Mouse (Mus musculus) forebrain, embryonic 12.5 days (tissue): Measurements from ENCODE around the gene Chl1. TPM values are rescaled to one million over a fixed set of nuclear protein-coding genes. Genes with fewer than 3 reads are reported as not detected.

Experiments
- ATAC-seq: fragments of 200-750 bp; cut with Nextera tagmentation; 2 replicates; pipeline ENCODE4 v1.8.0; 2017; ENCODE audit warnings: moderate TSS enrichment; ENCODE audit not compliant: low FRiP score
- H3K27ac ChIP-seq: fragments of 300-500 bp; sonication (generic); 2 replicates; pipeline ENCODE4 v1.5.1; 2016; ENCODE audit warnings: mild to moderate bottlenecking
- H3K27me3 ChIP-seq: fragments of 300-500 bp; sonication (generic); 2 replicates; pipeline ENCODE4 v1.6.1; 2016; ENCODE audit warnings: mild to moderate bottlenecking
- H3K36me3 ChIP-seq: fragments of 300-500 bp; sonication (generic); replicated peaks from 2 replicates; pipeline ENCODE4 v1.6.1; 2016; ENCODE audit warnings: mild to moderate bottlenecking
- H3K4me1 ChIP-seq: fragments of 300-500 bp; sonication (generic); 2 replicates; pipeline ENCODE4 v1.6.1; 2016
- H3K4me2 ChIP-seq: fragments of 300-500 bp; sonication (generic); 2 replicates; pipeline ENCODE4 v1.6.1; 2016; ENCODE audit warnings: mild to moderate bottlenecking, moderate library complexity
- H3K4me3 ChIP-seq: fragments of 300-500 bp; sonication (generic); replicated peaks from 2 replicates; pipeline ENCODE4 v1.5.1; 2016; ENCODE audit warnings: mild to moderate bottlenecking
- H3K9ac ChIP-seq: fragments of 300-500 bp; sonication (generic); 2 replicates; pipeline ENCODE4 v1.6.1; 2016; ENCODE audit warnings: mild to moderate bottlenecking
- H3K9me3 ChIP-seq: fragments of 300-500 bp; sonication (generic); 2 replicates; pipeline ENCODE4 v1.6.1; 2016
- WGBS: fragments of 180-500 bp; shearing (Covaris S2); methylation state at CpG from one replicate; pipeline ENCODE4 v1.1.7; 2016; 5-methylcytosine and 5-hydroxymethylcytosine counted together
- polyA plus RNA-seq: library from polyadenylated mRNA; unstranded; fragments of >200 nt; fragmentation: Nextera tagmentation; extraction: Ambion mirVana; gene quantifications from 2 replicates; pipeline ENCODE4 v1.2.1, GENCODE M21; 2016

The Chl1 gene
- polyA plus RNA-seq, 1 experiment from 2014 or later, result 22.9 TPM

DNA sequence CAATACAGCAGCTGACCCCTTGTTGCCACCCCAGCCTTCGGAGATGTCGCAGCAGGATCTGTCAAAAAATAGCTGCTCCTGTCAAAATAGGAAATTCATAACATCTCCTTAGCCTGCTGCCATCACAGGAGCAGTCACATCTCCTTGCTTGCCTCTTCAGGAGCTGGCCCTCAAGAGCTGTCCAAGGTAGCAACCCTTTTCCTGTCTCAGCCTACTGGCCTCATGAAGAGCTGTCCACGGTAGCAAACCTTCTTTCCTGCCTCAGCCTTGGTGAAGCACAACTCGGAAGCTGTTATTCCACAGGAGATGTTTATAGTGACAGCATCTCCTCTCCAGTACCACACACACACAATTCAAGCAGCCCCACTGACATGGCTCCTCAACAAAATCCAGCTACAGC lies 243.5 kb downstream of the Chl1 start:
- peaks cover 4% of the 10 kb centered on the region; the same call in 1 of the 2 replicates for H3K4me1 ChIP-seq
- WGBS, result 83% methylated on average over 4 of the region's 4 CpGs
- H3K27me3 ChIP-seq, result no peaks in the 10 kb centered on the region
- no peak overlapping the region for H3K4me2 ChIP-seq
- no peak overlapping the region for H3K4me3 ChIP-seq
- ATAC-seq, result no peak
- H3K9me3 ChIP-seq, result no peaks in the 10 kb centered on the region
- H3K36me3 ChIP-seq, result no peaks in the 10 kb centered on the region
- H3K27ac ChIP-seq, result no peak overlapping the region
- H3K9ac ChIP-seq, result no peak overlapping the region

DNA sequence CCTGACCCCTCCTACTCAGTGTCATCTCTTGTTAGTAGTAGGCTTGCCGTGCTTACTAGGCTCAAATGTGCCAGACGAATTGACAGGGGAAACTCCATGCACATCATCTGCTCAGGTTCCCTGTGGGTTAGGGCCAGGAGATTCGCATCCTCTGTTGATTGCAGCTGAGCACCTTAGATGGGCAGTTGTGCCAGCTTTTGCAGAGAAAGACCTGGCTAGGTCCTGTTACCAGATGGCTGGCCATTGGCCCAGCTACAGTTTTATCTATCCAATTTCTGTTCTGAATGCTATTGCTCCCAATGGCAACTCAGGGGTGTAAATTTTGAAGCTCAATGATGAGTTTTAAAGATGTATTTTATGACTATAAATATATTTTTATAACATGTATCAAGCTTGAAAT lies 256.4 kb downstream of the Chl1 start:
- H3K4me2 ChIP-seq, result no peak overlapping the region
- H3K27me3 ChIP-seq, result no peaks in the 10 kb centered on the region
- H3K9me3 ChIP-seq, result no peaks in the 10 kb centered on the region
- no peak for ATAC-seq
- H3K9ac ChIP-seq, result no peak overlapping the region
- no peak overlapping the region for H3K4me3 ChIP-seq
- H3K27ac ChIP-seq, result no peak overlapping the region
- 85% methylated on average over 3 of the region's 3 CpGs for WGBS
- no peaks in the 10 kb centered on the region for H3K36me3 ChIP-seq
- no peaks in the 10 kb centered on the region for H3K4me1 ChIP-seq

DNA sequence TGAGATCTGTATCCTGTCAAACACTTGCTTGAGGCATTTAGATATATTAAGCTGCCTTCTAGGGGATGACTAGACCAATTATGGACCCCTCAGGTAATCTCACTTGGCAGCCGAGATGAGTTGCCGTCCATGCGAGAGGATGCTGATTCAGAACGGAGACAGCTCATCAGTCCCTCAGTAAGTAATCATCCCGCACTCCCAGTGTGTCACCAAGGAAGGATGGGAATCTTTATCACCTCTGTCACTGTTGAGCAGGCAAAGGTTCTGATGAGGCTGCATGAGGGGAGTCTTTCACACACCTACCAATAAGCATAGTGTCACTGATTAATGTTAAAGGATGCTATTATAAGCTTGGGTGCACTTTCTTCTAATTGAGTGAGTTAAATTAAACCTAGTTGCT lies 270.7 kb downstream of the Chl1 start:
- 88% methylated on average over 5 of the region's 5 CpGs for WGBS
- 0 out of 2 replicates have a peak, but pooled peaks have one; percentile 39 for ATAC-seq
- H3K4me3 ChIP-seq, result no peak overlapping the region
- H3K9ac ChIP-seq, result no peak overlapping the region
- H3K9me3 ChIP-seq, result no peaks in the 10 kb centered on the region
- H3K36me3 ChIP-seq, result no peaks in the 10 kb centered on the region
- no peaks in the 10 kb centered on the region for H3K27me3 ChIP-seq
- no peaks in the 10 kb centered on the region for H3K4me1 ChIP-seq
- H3K27ac ChIP-seq, result no peak overlapping the region
- H3K4me2 ChIP-seq, result no peak overlapping the region

DNA sequence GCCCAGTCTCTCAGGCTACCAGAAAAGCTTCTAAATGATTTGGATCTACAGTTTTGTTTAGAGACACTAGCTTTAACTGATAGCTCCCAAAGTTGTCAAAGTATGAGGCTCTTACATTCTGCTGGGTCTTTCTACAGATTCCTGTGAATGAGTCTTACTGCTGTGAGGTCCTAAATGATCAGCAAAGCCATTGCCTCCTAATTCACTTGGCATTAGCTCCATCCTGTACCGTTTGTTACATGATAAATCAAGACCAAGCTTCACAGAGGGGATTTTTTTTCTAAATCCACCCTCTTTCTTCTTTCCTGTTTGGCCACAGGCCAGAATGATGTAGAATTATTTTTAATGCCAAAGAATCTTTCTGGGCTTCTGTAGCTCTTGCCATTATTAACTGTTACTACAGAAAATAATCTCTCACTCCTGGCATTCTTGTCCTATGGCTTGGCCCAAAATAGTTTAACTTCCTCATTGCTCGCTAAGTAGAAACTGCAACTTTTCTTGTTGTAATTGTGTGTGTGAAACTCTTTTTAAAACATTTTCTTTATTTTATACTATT lies 280.8 kb downstream of the Chl1 start:
- Histone ChIP-seq H3K36me3 (no peaks in the 10 kb centered on the region), H3K27ac (no peak overlapping the region), H3K4me1 (no peaks in the 10 kb centered on the region), H3K4me3 (no peak overlapping the region), H3K9me3 (no peaks in the 10 kb centered on the region), H3K9ac (no peak overlapping the region), H3K4me2 (no peak overlapping the region), H3K27me3 (no peaks in the 10 kb centered on the region)
- 73% methylated on average over 2 of the region's 2 CpGs for WGBS
- no peak for ATAC-seq

DNA sequence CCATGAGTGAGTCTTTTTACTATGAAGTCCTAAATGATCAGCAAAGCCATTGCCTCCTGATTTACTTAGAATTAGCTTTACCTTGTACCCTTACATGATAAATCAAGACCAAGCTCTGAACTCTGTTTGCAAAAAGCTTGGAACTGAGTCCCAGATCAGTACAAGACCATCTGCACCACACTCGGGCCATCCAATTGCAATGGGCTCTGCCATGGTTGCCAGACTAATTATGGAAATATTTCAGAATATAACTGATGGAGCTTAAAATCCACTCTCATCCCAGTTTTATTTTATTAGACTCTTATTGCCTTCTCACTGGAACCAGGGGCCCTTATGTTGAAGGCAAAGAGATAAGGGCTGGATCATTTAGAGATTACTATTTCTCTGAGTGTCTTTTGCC lies 284.9 kb downstream of the Chl1 start:
- H3K9me3 ChIP-seq, result no peaks in the 10 kb centered on the region
- no peak for ATAC-seq
- no peaks in the 10 kb centered on the region for H3K36me3 ChIP-seq
- no peaks in the 10 kb centered on the region for H3K27me3 ChIP-seq
- H3K27ac ChIP-seq, result no peak overlapping the region
- no peak overlapping the region for H3K9ac ChIP-seq
- no peaks in the 10 kb centered on the region for H3K4me1 ChIP-seq
- 90% methylated on average over 1 of the region's 1 CpGs for WGBS
- no peak overlapping the region for H3K4me2 ChIP-seq
- no peak overlapping the region for H3K4me3 ChIP-seq
